Mouse (Mus musculus): ENCODE measurements around the gene Tmem30b. TPM values are rescaled to one million over a fixed set of nuclear protein-coding genes. Genes with fewer than 3 reads are reported as not detected.

The Tmem30b gene
- polyA plus RNA-seq, 1 experiment, result not detected

GRCm38 (mm10) chr12:73548259-73548658 is 2.1 kb upstream of the Tmem30b start:
- Histone ChIP-seq H3K4me3 (no peak overlapping the region), H3K4me2 (ENCODE audit: low read depth) (no peak overlapping the region), H3K79me2 (ENCODE audit: control insufficient read depth, insufficient read depth) (no peaks in the 10 kb centered on the region), H3K36me3 (ENCODE audit: control insufficient read depth, insufficient read depth) (no peaks in the 10 kb centered on the region), H3ac (ENCODE audit: control insufficient read depth, insufficient read length) (no peak overlapping the region), H3K27me3 (ENCODE audit: control insufficient read depth, insufficient read depth, insufficient read length) (no peaks in the 10 kb centered on the region)
- TF ChIP-seq CEBPB (IDR thresholded peaks at IDR 0.05; ENCODE audit: insufficient read depth, poor library complexity, severe bottlenecking), result no peak
- no peak for TF ChIP-seq REST (IDR thresholded peaks at IDR 0.05; ENCODE audit: insufficient read depth, insufficient read length)
- TF ChIP-seq TCF3 (IDR thresholded peaks at IDR 0.05; ENCODE audit: insufficient read length, low read depth), result no peak
- no peak for TF ChIP-seq SRF (IDR thresholded peaks at IDR 0.05; ENCODE audit: control insufficient read depth, insufficient read length, low read depth)
- TF ChIP-seq POLR2AphosphoS2 (IDR thresholded peaks at IDR 0.05; ENCODE audit: insufficient read length, low read depth), result no peak
- TF ChIP-seq TCF12 (IDR thresholded peaks at IDR 0.05; ENCODE audit: insufficient read depth, poor library complexity, severe bottlenecking), result no peak
- TF ChIP-seq USF1 (IDR thresholded peaks at IDR 0.05; ENCODE audit: low read depth), result no peak
- no peak for TF ChIP-seq MAX (IDR thresholded peaks at IDR 0.05; ENCODE audit: low read depth)
- TF ChIP-seq E2F4 (IDR thresholded peaks at IDR 0.05; ENCODE audit: insufficient read depth), result no peak
- TF ChIP-seq POLR2A (IDR thresholded peaks at IDR 0.05; ENCODE audit: insufficient read length, low read depth), result no peak
- no peak for TF ChIP-seq MYOG (IDR thresholded peaks at IDR 0.05; ENCODE audit: control insufficient read depth in 1 of 3, insufficient read depth in 1 of 3, insufficient read length in 2 of 3, low read depth in 2 of 3)
- no peak for TF ChIP-seq MYOD1 (IDR thresholded peaks at IDR 0.05; ENCODE audit: control insufficient read depth in 1 of 3, insufficient read length in 2 of 3, low read depth in 2 of 3)

- no peak overlapping the region for H3K4me3 ChIP-seq
- H3K36me3 ChIP-seq (ENCODE audit: control insufficient read depth, insufficient read depth), result no peaks in the 10 kb centered on the region
- H3K4me2 ChIP-seq (ENCODE audit: low read depth), result no peak overlapping the region
- no peak overlapping the region for H3ac ChIP-seq (ENCODE audit: control insufficient read depth, insufficient read length)
- H3K79me2 ChIP-seq (ENCODE audit: control insufficient read depth, insufficient read depth), result no peaks in the 10 kb centered on the region
- TF ChIP-seq MYOG (IDR thresholded peaks at IDR 0.05; ENCODE audit: control insufficient read depth in 1 of 3, insufficient read depth in 1 of 3, insufficient read length in 2 of 3, low read depth in 2 of 3), result no peak
- TF ChIP-seq E2F4 (IDR thresholded peaks at IDR 0.05; ENCODE audit: insufficient read depth), result no peak
- no peak for TF ChIP-seq TCF12 (IDR thresholded peaks at IDR 0.05; ENCODE audit: insufficient read depth, poor library complexity, severe bottlenecking)
- TF ChIP-seq USF1 (IDR thresholded peaks at IDR 0.05; ENCODE audit: low read depth), result no peak
- no peak for TF ChIP-seq MYOD1 (IDR thresholded peaks at IDR 0.05; ENCODE audit: control insufficient read depth in 1 of 3, insufficient read length in 2 of 3, low read depth in 2 of 3)
- TF ChIP-seq POLR2A (IDR thresholded peaks at IDR 0.05; ENCODE audit: insufficient read length, low read depth), result no peak
- no peak for TF ChIP-seq MAX (IDR thresholded peaks at IDR 0.05; ENCODE audit: low read depth)
- no peak for TF ChIP-seq TCF3 (IDR thresholded peaks at IDR 0.05; ENCODE audit: insufficient read length, low read depth)
- TF ChIP-seq CEBPB (IDR thresholded peaks at IDR 0.05; ENCODE audit: insufficient read depth, poor library complexity, severe bottlenecking), result no peak
- no peak for TF ChIP-seq SRF (IDR thresholded peaks at IDR 0.05; ENCODE audit: control insufficient read depth, insufficient read length, low read depth)
- TF ChIP-seq POLR2AphosphoS2 (IDR thresholded peaks at IDR 0.05; ENCODE audit: insufficient read length, low read depth), result no peak
- TF ChIP-seq REST (IDR thresholded peaks at IDR 0.05; ENCODE audit: insufficient read depth, insufficient read length), result no peak
- H3K27me3 ChIP-seq (ENCODE audit: control insufficient read depth, insufficient read depth, insufficient read length), result no peaks in the 10 kb centered on the region
Measured at GRCm38 (mm10) chr12:73547646-73548045, 1.5 kb upstream of the Tmem30b start.

GRCm38 (mm10) chr12:73545672-73546085 is 513 bp downstream of the Tmem30b start:
- no peaks in the 10 kb centered on the region for H3K79me2 ChIP-seq (ENCODE audit: control insufficient read depth, insufficient read depth)
- H3K36me3 ChIP-seq (ENCODE audit: control insufficient read depth, insufficient read depth), result no peaks in the 10 kb centered on the region
- no peak overlapping the region for H3K4me3 ChIP-seq
- H3ac ChIP-seq (ENCODE audit: control insufficient read depth, insufficient read length), result no peak overlapping the region
- no peak overlapping the region for H3K4me2 ChIP-seq (ENCODE audit: low read depth)
- H3K27me3 ChIP-seq (ENCODE audit: control insufficient read depth, insufficient read depth, insufficient read length), result no peaks in the 10 kb centered on the region
- no peak for TF ChIP-seq SRF (IDR thresholded peaks at IDR 0.05; ENCODE audit: control insufficient read depth, insufficient read length, low read depth)
- TF ChIP-seq E2F4 (IDR thresholded peaks at IDR 0.05; ENCODE audit: insufficient read depth), result no peak
- no peak for TF ChIP-seq USF1 (IDR thresholded peaks at IDR 0.05; ENCODE audit: low read depth)
- TF ChIP-seq MYOD1 (IDR thresholded peaks at IDR 0.05; ENCODE audit: control insufficient read depth in 1 of 3, insufficient read length in 2 of 3, low read depth in 2 of 3), result no peak
- no peak for TF ChIP-seq POLR2AphosphoS2 (IDR thresholded peaks at IDR 0.05; ENCODE audit: insufficient read length, low read depth)
- TF ChIP-seq REST (IDR thresholded peaks at IDR 0.05; ENCODE audit: insufficient read depth, insufficient read length), result no peak
- TF ChIP-seq MAX (IDR thresholded peaks at IDR 0.05; ENCODE audit: low read depth), result no peak
- no peak for TF ChIP-seq CEBPB (IDR thresholded peaks at IDR 0.05; ENCODE audit: insufficient read depth, poor library complexity, severe bottlenecking)
- TF ChIP-seq TCF3 (IDR thresholded peaks at IDR 0.05; ENCODE audit: insufficient read length, low read depth), result no peak
- no peak for TF ChIP-seq TCF12 (IDR thresholded peaks at IDR 0.05; ENCODE audit: insufficient read depth, poor library complexity, severe bottlenecking)
- no peak for TF ChIP-seq MYOG (IDR thresholded peaks at IDR 0.05; ENCODE audit: control insufficient read depth in 1 of 3, insufficient read depth in 1 of 3, insufficient read length in 2 of 3, low read depth in 2 of 3)
- TF ChIP-seq POLR2A (IDR thresholded peaks at IDR 0.05; ENCODE audit: insufficient read length, low read depth), result no peak

DNA sequence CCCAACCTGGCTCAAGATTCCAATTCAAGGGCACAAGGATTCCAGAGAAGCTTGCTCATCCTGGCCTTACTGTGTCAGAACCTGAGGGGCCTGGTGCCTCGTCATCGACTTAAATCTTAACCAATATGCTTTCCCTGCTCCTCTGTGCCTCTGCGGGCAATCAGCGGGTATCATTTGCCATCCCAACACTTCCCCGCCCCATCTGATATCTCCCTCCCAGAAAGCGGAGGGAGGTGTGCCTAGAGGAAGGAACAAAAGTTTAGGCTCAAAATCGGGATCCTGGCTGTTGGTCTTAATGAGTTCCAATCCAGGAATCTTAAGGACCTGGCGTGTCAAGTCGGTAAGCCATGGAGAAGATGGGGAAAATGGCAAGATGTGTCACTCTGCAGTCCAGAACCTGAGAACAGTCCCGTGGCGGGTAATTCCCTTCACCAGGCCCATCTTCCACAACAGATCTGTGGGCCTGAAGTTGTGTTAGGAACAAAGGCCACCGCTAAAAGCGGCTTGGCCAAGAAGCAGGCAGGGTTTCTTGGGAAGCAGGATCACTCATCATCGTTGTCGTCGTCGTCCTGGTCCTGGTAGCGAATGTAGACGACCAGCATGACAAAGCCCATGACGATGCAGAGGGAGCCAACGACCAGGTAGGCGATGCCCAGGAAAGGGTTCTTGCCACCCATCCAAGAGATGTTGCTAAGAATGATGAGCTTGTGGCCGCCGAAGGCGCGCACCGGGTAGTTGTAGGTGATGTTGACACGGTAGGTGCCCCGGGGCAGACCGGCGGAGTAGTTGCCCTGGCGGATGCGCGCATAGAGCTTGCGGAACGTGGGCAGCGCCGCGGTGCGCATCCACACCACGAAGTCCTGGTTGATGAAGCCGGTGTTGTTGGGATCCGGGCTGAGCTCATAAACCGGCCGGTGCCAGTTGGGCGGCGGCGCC is 1.2 kb downstream of the Tmem30b start:
- no peak overlapping the region for H3K4me2 ChIP-seq (ENCODE audit: low read depth)
- H3K4me3 ChIP-seq, result no peak overlapping the region
- TF ChIP-seq POLR2A (IDR thresholded peaks at IDR 0.05; ENCODE audit: insufficient read length, low read depth) (no peak), USF1 (IDR thresholded peaks at IDR 0.05; ENCODE audit: low read depth) (no peak), MAX (IDR thresholded peaks at IDR 0.05; ENCODE audit: low read depth) (no peak), E2F4 (IDR thresholded peaks at IDR 0.05; ENCODE audit: insufficient read depth) (no peak), SRF (IDR thresholded peaks at IDR 0.05; ENCODE audit: control insufficient read depth, insufficient read length, low read depth) (no peak), TCF3 (IDR thresholded peaks at IDR 0.05; ENCODE audit: insufficient read length, low read depth) (no peak), MYOD1 (IDR thresholded peaks at IDR 0.05; ENCODE audit: control insufficient read depth in 1 of 3, insufficient read length in 2 of 3, low read depth in 2 of 3) (no peak), MYOG (IDR thresholded peaks at IDR 0.05; ENCODE audit: control insufficient read depth in 1 of 3, insufficient read depth in 1 of 3, insufficient read length in 2 of 3, low read depth in 2 of 3) (no peak), CEBPB (IDR thresholded peaks at IDR 0.05; ENCODE audit: insufficient read depth, poor library complexity, severe bottlenecking) (no peak), REST (IDR thresholded peaks at IDR 0.05; ENCODE audit: insufficient read depth, insufficient read length) (no peak), TCF12 (IDR thresholded peaks at IDR 0.05; ENCODE audit: insufficient read depth, poor library complexity, severe bottlenecking) (no peak), POLR2AphosphoS2 (IDR thresholded peaks at IDR 0.05; ENCODE audit: insufficient read length, low read depth) (no peak)
- H3K79me2 ChIP-seq (ENCODE audit: control insufficient read depth, insufficient read depth), result no peaks in the 10 kb centered on the region
- no peaks in the 10 kb centered on the region for H3K36me3 ChIP-seq (ENCODE audit: control insufficient read depth, insufficient read depth)
- H3ac ChIP-seq (ENCODE audit: control insufficient read depth, insufficient read length), result no peak overlapping the region
- H3K27me3 ChIP-seq (ENCODE audit: control insufficient read depth, insufficient read depth, insufficient read length), result no peaks in the 10 kb centered on the region

Measured in myocyte (in vitro differentiated cells).